Mouse (Mus musculus): ENCODE measurements around the gene Pold4. TPM values are rescaled to one million over a fixed set of nuclear protein-coding genes. Genes with fewer than 3 reads are reported as not detected.

Pold4 gene
- total and polyA plus RNA-seq, 3 experiments: 36.8 to 76.4 (median 53.4) TPM

DNA sequence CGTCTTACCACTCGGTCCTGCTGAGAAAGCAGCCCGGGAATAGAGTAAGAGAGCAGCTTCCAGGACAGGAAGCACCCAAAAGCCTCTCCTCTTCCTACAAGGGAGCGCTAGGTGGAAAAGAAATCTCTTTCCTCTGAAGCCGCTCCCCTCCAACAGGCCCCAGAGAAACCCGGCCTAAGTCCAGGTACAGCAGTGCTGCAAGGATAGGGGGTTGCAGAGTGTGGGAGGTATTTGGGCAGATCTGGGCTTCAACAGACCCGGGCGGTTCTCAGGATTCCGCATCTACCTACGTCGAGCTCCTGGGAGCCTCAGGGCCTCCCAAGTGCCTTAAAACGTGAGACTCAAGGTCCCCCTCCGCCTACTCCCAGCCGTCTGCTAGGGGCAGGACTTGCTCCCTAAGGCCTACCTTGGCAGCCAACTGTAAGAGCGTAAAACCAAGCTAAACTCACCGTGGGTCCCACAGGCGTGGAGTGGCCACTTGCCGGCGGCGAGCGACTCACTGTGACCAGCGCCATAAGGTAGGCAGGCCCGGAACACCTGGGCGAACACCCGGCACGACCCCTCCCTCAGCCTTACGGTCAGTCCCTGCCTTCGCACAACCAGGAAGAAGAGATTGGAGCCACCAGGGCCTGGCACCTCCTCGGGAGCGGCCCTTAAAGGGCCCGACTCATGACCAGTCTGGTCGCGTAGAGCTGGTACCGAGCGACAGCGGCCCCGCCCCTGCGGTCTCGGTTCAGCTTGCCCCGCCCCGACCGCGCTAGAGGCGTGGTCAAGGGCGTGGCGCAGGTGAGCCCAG, 37.1 kb downstream of the Pold4 start, which contains the start of gene Ssh3:
Gene Ssh3, minus strand, starts transcription at position 615 of the 796 bp plus-strand sequence.
- dilution Hi-C loops (cut with MboI; ENCODE audit: extremely low pct_ligation_motif_present, extremely low pct_unique_long_range_greater_than_20kb, low sequenced_read_pairs): no loop called here
- no peak within 1 kb of the TSS for H3K27ac ChIP-seq (ENCODE audit: insufficient read depth, low read depth)
- no peaks in the 10 kb centered on the region for H3K79me2 ChIP-seq (replicated peaks; ENCODE audit: control insufficient read depth, extremely low read depth, insufficient read depth, poor library complexity, severe bottlenecking)
- in situ Hi-C loops (cut with MboI; ENCODE audit: low pct_ligation_motif_present, low pct_unique_long_range_greater_than_20kb, low sequenced_read_pairs): no loop called here
- TF ChIP-seq ETS1 (conservative IDR thresholded peaks at IDR 0.05; ENCODE audit: low read depth, low read length): no peak
- TF ChIP-seq USF2 (conservative IDR thresholded peaks at IDR 0.05; ENCODE audit: low read depth, low read length): no peak
- DNase-seq (ENCODE audit: extremely low read depth): no peak
- H3K27me3 ChIP-seq (replicated peaks): no peaks in the 10 kb centered on the region
- H3K4me3 ChIP-seq (replicated peaks in 1 of 3; ENCODE audit: low read depth in 2 of 3, low read length in 2 of 3, poor library complexity in 1 of 3): no peak within 1 kb of the TSS
- H3K36me3 ChIP-seq (replicated peaks in 1 of 2; ENCODE audit: control insufficient read depth in 1 of 2, insufficient read depth in 1 of 2, low read length in 1 of 2): peaks cover 77 to 93% of the 10 kb centered on the region in 2 experiments
- H3K9me3 ChIP-seq (replicated peaks; ENCODE audit: low read length): no peaks in the 10 kb centered on the region
- no peak within 1 kb of the TSS for H3K9ac ChIP-seq (ENCODE audit: insufficient read depth, low read depth)
- H3K4me1 ChIP-seq (ENCODE audit: control insufficient read depth in 1 of 2, insufficient read depth in 2 of 2): peaks cover 0 to 3% of the 10 kb centered on the region in 2 experiments; a peak in 1 of 4 replicates
- no peak within 1 kb of the TSS for H3K4me2 ChIP-seq (ENCODE audit: insufficient read depth, low read depth, poor library complexity, severe bottlenecking)

DNA sequence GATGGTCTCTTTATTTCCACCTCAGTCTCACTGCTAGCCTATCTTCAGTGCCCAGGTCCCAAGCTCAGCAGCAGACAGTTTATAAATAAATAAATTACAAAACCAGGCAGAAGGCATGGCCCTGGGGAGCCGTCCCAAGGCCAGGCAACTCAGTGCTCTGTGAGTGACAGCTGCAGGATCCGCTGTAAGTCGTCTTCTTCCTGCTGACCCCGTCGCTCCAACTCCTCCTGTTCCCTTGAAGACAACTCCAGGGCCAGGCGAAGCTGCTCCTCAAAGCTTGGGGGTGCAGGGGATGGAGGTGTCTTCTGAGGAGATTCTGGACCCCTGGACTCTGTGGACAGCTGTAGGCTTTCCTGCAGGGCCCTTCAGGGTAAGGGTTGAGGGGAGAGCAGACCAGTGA, 38.5 kb downstream of the Pold4 start:
- H3K27me3 ChIP-seq (replicated peaks): no peaks in the 10 kb centered on the region
- H3K4me2 ChIP-seq (ENCODE audit: insufficient read depth, low read depth, poor library complexity, severe bottlenecking): no peak overlapping the region
- H3K4me3 ChIP-seq (replicated peaks in 1 of 3; ENCODE audit: low read depth in 2 of 3, low read length in 2 of 3, poor library complexity in 1 of 3): no peak overlapping the region
- H3K9ac ChIP-seq (ENCODE audit: insufficient read depth, low read depth): no peak overlapping the region
- in situ Hi-C loops (cut with MboI; ENCODE audit: low pct_ligation_motif_present, low pct_unique_long_range_greater_than_20kb, low sequenced_read_pairs) (no loop called here), dilution Hi-C loops (cut with MboI; ENCODE audit: extremely low pct_ligation_motif_present, extremely low pct_unique_long_range_greater_than_20kb, low sequenced_read_pairs) (no loop called here)
- TF ChIP-seq MAZ (IDR thresholded peaks at IDR 0.05; ENCODE audit: low read depth, low read length) (no peak), CHD2 (IDR thresholded peaks at IDR 0.05; ENCODE audit: low read length) (no peak), USF1 (IDR thresholded peaks at IDR 0.05; ENCODE audit: low read depth, low read length) (no peak), ZNF384 (IDR thresholded peaks at IDR 0.05; ENCODE audit: low read depth, low read length) (no peak), UBTF (IDR thresholded peaks at IDR 0.05; ENCODE audit: low read depth, low read length) (no peak), MXI1 (IDR thresholded peaks at IDR 0.05; ENCODE audit: low read depth, low read length) (no peak), MYC (IDR thresholded peaks at IDR 0.05; ENCODE audit: low read depth, low read length) (no peak), GABPA (IDR thresholded peaks at IDR 0.05; ENCODE audit: insufficient replicate concordance, low read depth, low read length) (no peak), JUN (IDR thresholded peaks at IDR 0.05; ENCODE audit: insufficient read depth, low read depth, low read length) (no peak), MAFK (IDR thresholded peaks at IDR 0.05; ENCODE audit: insufficient replicate concordance, low read length) (no peak), TBP (conservative IDR thresholded peaks at IDR 0.05; ENCODE audit: low read depth, low read length) (no peak), MAX (IDR thresholded peaks at IDR 0.05; ENCODE audit: low read length) (no peak), HCFC1 (IDR thresholded peaks at IDR 0.05; ENCODE audit: low read depth, low read length) (no peak)
- no peaks in the 10 kb centered on the region for H3K4me1 ChIP-seq (ENCODE audit: control insufficient read depth in 1 of 2, insufficient read depth in 2 of 2)
- no peak overlapping the region for H3K27ac ChIP-seq (ENCODE audit: insufficient read depth, low read depth)
- no peaks in the 10 kb centered on the region for H3K9me3 ChIP-seq (replicated peaks; ENCODE audit: low read length)
- DNase-seq (ENCODE audit: extremely low read depth): no peak
- H3K36me3 ChIP-seq (replicated peaks in 1 of 2; ENCODE audit: control insufficient read depth in 1 of 2, insufficient read depth in 1 of 2, low read length in 1 of 2): peaks cover 65 to 79% of the 10 kb centered on the region in 2 experiments
- no peaks in the 10 kb centered on the region for H3K79me2 ChIP-seq (replicated peaks; ENCODE audit: control insufficient read depth, extremely low read depth, insufficient read depth, poor library complexity, severe bottlenecking)

All from CH12.LX (cell line).